Mouse (Mus musculus) inflammation-experienced regulatory T-cells (primary cell): ENCODE data around the gene Adamtsl3. TPM values are rescaled to one million over a fixed set of nuclear protein-coding genes. Genes with fewer than 3 reads are reported as not detected.

Experiments
- polyA plus RNA-seq, 2 experiments: library from polyadenylated mRNA; unstranded; fragments of 100-300 nt; shearing (Covaris generic); gene quantifications; one replicate each; pipeline ENCODE4 v1.2.1; 2017

Adamtsl3 gene
- under 1 TPM; 0.19 to 0.32 TPM for polyA plus RNA-seq

DNA sequence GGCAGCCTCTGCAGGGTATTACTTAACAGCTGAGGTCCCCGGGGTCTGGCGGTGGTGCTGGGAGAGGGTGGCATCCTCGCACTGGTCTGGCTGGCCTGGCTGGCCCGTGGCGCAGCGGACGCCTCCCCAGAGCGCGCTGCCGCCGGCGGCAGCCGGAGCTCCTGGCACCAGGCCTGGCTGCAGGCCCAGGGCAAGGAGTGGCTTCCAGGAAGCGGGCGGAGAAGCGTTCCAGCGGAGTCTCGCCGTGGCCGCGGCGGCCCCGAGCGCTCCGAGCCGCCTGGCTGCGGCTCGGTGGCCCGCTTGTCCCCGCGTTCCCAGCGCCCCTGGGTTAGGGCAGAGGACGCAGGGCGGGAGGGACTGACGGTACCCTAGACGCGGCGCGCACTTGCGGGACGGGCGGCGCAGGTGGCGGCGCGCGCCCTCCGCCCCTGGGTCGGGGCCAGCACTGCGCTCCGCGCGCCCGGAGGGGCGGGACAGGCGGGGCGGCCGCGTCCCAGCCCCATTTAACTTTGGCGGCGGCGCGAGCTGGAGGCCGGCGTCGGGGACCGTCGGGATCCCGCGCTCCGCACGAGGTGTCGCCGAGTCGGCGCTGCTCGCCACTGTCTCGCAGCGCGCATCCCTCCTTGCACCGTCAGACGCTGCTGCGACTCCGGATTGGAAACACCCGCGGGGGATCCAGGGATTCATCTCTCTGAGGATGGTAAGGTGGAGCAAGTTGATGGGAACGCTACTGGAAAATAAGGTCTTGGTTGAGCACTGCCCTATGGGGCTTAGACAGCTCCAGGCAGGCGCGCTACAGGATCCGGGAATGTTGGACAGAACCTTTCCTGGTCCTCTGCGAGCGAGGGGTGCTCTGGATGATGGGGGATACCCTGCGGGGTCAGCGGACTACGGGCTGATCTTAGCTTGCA is at the start of gene Adamtsl3:
Gene Adamtsl3, plus strand, starts transcription at position 484 of the 911 bp plus-strand sequence.

DNA sequence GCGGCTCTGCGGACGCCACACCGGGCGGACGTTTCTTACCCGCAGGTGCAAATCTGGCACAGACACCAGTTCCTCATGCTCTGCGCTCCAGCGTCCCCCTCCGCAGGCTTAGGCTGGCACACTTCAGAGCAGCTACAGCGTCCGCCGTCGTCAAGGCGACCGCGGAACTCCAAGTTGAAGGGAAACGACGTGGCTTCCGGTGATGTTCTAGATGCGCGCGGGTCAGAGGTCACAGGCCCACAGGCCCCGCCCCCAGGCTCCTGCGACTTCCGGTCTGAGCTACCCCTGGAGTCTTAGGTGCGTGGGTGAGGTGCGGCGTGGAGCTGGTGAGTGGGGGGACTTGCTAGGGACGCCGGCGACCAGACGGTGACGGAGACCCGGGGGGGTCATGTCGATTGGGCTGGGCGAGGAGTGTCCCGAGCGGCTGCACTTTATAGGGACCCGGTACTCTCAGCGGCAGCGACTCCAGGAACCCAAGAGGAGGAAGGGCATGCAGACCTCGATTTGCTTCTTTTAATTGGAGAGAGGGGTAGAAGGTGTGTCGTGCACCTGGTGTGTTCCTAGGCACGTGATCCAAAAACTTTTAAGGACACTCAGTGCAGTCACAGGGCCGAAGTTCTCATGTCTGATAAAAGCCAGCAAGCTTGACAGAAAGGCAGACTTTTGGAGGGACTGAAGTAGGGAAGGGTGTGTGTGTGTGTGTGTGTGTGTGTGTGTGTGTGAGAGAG is 313.0 kb downstream of the Adamtsl3 start, which contains the start of the genes Saxo2 and Efl1:
Gene Saxo2, minus strand, starts transcription at position 176 of the 728 bp plus-strand sequence.
Gene Efl1, plus strand, starts transcription at position 262 of the 728 bp plus-strand sequence.

Other genes starting within 250 kb of the Adamtsl3 start
- 10 to 100 TPM; 18.5 to 23.4 TPM for gene Sh3gl3, start 161.9 kb upstream of the Adamtsl3 start, polyA plus RNA-seq